Mouse (Mus musculus): ENCODE measurements around the gene Gm1604a. TPM values are rescaled to one million over a fixed set of nuclear protein-coding genes. Genes with fewer than 3 reads are reported as not detected.

The Gm1604a gene
- total RNA-seq, 2 experiments from 2014 or later: not detected

Other genes starting within 250 kb of the Gm1604a start
- gene Ezr, start 242.8 kb upstream of the Gm1604a start, total RNA-seq (2021): 10 to 100 TPM; 25.9 to 45.7 TPM
- gene Rsph3b, start 76.9 kb upstream of the Gm1604a start, total RNA-seq (2021): 10 to 100 TPM; 36.0 to 48.7 TPM
- gene Tagap1, start 64.4 kb upstream of the Gm1604a start, total RNA-seq (2021): 10 to 100 TPM; 18.4 to 18.9 TPM
- 100 to 1,000 TPM; 426 to 434 TPM for gene Rnaset2b, start 54.9 kb upstream of the Gm1604a start, total RNA-seq (2021)
- not detected for gene Gm49721, start 46.7 kb upstream of the Gm1604a start, total RNA-seq (2021)
- 10 to 100 TPM; 11.3 to 12.8 TPM for gene Rps6ka2, start 144.5 kb downstream of the Gm1604a start, total RNA-seq (2021)

Data from adrenal gland, adult 18-20 months (tissue).